Mouse (Mus musculus): ENCODE data around the gene Mrpl54.

The Mrpl54 gene

GRCm38 (mm10) chr10:81261025-81261424 lies 5.7 kb downstream of the Mrpl54 start:
- DNase-seq (ENCODE audit: low spot score) = no peak

- no peak for DNase-seq (ENCODE audit: low spot score)
Observed at GRCm38 (mm10) chr10:81259225-81259884, 7.4 kb downstream of the Mrpl54 start.

- DNase-seq (ENCODE audit: low spot score) = no peak
Observed at GRCm38 (mm10) chr10:81257158-81258039, 9.3 kb downstream of the Mrpl54 start.

GRCm38 (mm10) chr10:81254886-81255285 lies 11.8 kb downstream of the Mrpl54 start:
- no peak for DNase-seq (ENCODE audit: low spot score)

- DNase-seq (ENCODE audit: low spot score) = no peak
Observed at GRCm38 (mm10) chr10:81252424-81253419, 14.0 kb downstream of the Mrpl54 start, which contains the start of gene Matk. TSS of gene Matk (plus strand) at chr10:81252935.

DNA sequence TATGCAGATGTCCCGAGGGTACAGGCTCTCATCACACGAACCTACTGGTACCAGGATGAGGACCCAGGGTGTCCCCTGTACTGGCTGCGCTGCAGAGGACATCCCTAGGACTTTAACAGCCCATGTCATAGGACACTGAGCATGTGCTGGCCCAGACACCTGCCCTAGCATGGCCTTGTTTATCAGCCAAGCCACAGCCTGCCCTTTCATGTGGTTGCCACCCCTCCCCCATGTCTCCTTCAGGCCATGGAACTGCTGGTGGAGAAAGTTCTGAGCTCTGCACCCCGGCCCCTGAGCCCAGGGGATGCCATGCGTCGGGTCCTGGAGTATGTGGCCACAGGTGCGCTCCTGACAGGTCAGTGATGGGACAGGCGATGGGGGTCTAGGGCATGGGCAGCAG lies 17.3 kb downstream of the Mrpl54 start:
- DNase-seq (ENCODE audit: low spot score) = no peak

DNA sequence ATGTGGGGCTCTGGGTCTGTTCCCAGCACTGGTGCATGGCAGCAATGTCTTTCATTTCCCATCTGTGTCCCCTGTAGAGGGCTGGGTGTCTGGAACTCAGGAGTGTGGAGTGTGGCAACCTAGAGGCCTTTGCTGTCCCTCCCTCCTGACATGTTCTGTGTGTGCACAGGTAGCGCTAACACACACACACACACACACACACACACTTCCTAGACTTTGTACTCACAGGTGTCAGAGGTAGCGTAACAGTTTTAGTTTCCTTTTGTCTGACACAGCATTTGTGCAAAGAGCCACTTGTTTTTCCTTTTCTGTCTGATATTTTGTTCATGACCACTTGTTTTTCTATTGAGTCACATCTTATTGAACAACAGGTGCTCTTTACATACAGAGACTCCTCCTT lies 18.9 kb downstream of the Mrpl54 start:
- no peak for DNase-seq (ENCODE audit: low spot score)

DNA sequence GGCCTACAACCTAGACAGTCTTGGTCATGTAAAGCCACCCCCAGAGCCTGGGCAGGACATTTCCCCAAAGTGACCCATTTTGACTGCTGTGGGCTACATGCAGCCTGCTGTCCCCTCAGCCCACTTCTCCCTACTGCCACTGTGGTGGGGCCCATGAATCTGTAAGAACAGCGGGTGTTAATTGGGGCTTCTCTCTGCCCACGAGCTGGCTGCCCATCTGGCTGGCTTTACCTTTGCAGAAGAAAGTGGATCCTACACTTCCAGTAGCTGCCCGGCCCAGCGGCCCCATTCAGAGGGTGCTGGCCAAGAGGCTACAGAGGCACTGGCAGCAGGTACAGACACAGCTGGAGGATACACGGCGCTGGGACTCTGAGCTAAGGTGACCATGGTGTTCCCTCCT lies 21.6 kb downstream of the Mrpl54 start:
- DNase-seq (ENCODE audit: low spot score) = no peak

DNA sequence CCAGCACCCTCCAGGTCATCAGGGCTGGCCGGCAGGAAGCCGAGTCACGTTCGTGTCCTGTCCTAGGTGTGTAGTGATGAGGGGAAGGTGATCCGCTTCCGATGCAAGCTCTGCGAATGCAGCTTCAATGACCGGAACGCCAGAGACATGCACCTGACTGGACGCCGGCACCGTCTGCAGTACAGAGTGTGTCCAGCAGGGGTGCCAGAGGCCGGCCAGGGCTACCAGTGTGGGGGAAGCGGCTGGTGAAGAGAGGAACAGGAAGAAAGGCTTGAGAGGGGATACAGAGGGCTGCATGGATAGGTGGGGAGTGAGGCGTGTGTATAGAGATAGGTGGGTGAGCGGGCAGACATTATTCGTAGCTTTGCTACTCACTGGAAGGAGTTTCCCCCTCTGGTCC lies 22.1 kb downstream of the Mrpl54 start:
- peak; percentile 71 for DNase-seq (ENCODE audit: low spot score)

- no peak for DNase-seq (ENCODE audit: low spot score)
Observed at GRCm38 (mm10) chr10:81244146-81244545, 22.6 kb downstream of the Mrpl54 start.

GRCm38 (mm10) chr10:81242021-81242420 lies 24.7 kb downstream of the Mrpl54 start:
- no peak for DNase-seq (ENCODE audit: low spot score)

- DNase-seq (ENCODE audit: low spot score) = no peak
Observed at GRCm38 (mm10) chr10:81240876-81241275, 25.9 kb downstream of the Mrpl54 start.

DNA sequence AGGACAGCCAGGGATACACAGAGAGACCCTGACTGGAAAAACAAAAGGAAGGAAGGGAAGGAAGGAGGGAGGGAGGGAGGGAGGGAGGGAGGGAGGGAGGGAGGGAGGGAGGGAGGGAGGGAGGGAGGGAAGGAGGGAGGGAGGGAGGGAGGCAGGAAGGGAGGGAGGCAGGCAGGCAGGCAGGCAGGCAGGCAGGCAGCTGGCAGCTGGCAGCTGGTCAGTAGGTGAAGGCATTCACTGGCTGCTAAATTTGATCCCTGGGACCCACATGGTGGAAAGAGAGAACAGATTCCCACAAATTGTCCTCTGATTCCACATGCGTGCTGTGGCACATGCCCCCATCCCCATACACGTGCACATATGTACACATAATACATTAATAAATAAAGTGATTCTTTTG lies 28.1 kb downstream of the Mrpl54 start:
- DNase-seq (ENCODE audit: low spot score) = no peak

DNA sequence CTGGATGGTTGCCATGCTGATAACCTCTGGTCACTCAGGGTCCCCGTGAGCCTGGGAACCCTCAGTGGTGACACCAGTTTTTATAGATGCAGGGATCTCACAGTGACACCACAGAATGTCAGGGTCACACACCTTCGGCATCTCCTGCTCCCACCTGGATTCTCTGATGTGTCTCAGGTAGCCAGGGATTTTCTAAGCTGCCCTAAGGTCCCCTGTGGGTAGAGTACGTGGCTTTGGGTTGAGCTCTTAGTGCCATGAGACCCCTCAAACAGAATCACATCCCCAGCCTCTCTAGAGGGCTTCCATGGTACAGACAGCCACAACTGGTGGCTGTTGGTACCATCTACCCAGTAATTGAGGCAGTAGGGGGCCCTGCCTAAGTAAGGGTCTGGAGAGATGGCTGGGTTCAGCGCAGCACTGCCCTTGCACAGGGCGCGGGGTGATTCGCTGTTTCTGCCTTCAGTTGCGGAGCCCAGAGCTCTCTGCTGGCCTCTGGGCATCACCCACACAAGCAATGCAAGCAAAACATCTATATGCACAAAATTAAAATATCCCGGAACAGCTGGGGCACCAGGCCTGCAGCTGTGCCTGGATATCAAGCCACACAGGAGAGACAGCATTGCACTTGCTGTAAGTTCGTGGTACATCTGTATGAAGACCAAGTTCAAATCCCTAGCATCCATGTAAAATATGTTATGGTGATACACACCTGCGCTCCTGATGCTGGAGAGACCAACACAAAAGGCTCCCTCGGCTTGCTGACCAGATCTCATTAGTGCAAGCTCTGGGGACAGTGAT lies 30.1 kb downstream of the Mrpl54 start:
- DNase-seq (ENCODE audit: low spot score) = no peak

GRCm38 (mm10) chr10:81234206-81234605 lies 32.5 kb downstream of the Mrpl54 start:
- DNase-seq (ENCODE audit: low spot score) = no peak

DNA sequence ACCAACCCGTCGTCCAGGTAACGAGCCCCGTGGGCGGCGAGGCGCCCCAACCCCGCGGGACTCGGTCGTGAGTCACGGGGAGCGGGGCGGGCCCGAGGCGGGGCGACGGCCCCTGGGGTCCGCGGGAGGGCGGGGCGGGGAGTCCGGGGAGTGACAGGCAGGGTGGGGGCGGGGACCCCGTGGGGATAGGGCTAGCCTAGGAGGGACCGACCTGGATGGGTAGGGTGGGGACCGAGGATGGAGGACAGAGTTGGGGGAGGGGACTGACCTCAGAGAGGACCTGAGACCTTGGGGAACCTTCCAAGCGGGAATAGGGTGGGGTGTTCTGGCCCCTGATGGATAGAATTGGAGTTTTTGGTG lies 33.5 kb downstream of the Mrpl54 start:
- no peak for DNase-seq (ENCODE audit: low spot score)

- peak; percentile 55 for DNase-seq (ENCODE audit: low spot score)
Observed at GRCm38 (mm10) chr10:81232580-81233225, 34.0 kb downstream of the Mrpl54 start, which contains the start of gene Zfr2. TSS of gene Zfr2 (plus strand) at chr10:81233155.

DNA sequence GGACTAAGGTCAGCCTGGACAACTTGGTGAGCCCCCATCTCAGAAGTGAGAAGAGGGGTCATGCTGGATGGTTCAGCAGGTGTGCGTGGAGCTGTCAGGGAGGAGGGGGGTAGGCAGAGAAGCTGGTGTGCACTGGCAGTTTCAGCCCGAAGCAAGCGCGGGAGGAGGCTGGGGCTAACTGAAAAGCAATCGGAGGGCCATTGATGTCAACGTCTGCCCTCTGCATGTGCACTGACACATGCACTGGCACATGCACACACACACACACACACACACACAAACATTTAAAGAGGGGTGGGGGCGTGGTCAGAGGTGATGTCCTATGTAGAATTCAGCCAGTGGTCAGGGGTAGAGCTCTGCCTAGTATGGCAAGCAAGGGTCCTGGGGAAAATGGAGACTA lies 35.3 kb downstream of the Mrpl54 start:
- no peak for DNase-seq (ENCODE audit: low spot score)

DNA sequence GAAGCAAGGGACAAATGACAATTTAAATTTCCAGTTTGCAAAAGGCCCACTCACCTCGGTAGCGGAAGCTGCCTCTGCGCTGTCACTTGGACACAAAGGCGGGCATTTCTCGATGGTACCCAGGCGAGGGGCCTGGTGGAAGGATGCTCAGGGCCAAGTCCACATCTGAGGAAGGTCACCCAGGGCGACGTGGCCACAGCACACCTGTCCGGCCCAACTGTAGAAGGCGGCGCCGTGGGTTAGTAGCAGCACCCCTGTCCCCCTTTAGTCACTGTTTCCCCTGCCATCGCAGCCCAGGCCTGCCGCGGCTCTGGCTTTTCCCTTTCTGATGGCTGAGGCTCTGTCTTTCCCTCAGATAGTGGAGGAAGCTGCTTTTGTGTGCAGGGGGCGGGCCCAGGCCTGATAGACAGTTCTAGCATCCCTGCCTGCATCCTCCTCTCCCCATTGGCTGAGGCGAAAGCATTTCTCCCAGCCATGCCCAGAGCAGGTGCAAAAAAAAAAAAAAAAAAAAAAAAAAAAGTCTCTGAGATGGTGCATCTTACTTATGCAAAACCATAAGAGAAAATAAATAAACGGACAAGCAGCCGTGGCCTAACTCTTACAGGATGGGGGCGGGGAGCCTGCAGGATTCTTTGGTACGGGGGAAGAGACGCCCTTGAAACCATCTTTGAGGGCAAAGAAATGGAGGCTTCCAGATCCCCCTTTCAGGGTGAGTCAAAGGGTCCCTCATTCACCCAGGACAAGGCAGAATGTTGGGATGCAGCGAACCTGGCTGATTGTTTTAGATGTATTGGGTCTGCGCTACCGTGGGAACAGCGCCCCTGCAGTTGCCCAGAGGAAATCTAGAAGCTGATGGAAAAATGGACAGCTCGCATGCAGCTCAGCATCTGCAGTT lies 36.0 kb downstream of the Mrpl54 start, which contains the start of gene Atcay:
Gene Atcay (minus strand): TSS at position 396 of the 895 bp plus-strand sequence.
- DNase-seq (ENCODE audit: low spot score) = no peak

Measured in ovary, postnatal 10 days (tissue).